Mouse (Mus musculus) liver (tissue): ENCODE data around the gene Gal.
A peak's percentile ranks its signal among the peaks of the same experiment; 100 is the strongest.

Source experiments
- DNase-seq: peaks from one replicate; pipeline ENCODE4 v3.0.0-alpha.2; 2020; ENCODE audit warnings: mixed read lengths

Gal gene

DNA sequence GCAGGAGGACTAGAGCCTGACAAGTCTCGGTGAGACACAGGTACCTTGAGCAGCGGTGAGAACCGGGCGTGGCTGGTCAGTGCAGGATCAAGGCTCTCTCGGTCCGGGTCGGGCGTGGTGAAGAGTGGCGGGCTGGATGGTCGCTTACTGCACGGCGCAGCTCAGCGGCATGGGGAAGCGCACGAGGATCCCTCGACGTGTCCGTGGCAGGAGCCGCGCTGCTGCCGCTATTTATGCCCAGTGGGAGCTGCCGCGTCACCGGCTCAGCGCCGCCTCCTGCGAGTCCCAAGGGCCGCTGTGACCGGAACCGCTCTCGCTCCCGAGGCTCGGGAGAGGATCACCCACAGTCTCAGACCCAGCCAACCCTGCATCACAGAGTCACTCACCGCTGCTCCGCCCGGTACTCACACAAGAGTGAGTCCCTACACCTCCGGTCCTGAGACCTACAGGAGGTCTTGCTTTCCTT, at the start of gene Gal:
Gal (minus strand) TSS at position 277 of the 466 bp plus-strand sequence.
- DNase-seq: no peak

DNA sequence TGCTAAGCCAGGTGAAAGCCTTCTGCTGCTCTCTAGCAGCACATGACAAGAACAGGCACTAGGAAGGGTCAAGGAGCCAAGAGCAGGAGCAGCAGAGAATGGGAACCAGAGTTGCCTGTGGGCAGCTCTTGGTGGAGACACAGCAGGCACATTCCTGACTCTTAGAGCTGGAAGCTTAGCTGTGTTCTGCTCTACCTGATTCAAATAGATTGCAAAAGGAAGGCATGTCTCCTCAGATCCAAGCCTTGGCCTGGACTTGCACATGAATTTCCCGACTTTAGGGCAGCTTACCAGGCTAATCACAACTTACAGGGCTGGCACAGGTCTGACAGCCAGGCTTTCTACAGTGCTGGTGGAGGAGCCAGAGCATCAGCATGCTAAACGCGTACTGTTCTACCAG, 45.6 kb upstream of the Gal start:
- no peak for DNase-seq

DNA sequence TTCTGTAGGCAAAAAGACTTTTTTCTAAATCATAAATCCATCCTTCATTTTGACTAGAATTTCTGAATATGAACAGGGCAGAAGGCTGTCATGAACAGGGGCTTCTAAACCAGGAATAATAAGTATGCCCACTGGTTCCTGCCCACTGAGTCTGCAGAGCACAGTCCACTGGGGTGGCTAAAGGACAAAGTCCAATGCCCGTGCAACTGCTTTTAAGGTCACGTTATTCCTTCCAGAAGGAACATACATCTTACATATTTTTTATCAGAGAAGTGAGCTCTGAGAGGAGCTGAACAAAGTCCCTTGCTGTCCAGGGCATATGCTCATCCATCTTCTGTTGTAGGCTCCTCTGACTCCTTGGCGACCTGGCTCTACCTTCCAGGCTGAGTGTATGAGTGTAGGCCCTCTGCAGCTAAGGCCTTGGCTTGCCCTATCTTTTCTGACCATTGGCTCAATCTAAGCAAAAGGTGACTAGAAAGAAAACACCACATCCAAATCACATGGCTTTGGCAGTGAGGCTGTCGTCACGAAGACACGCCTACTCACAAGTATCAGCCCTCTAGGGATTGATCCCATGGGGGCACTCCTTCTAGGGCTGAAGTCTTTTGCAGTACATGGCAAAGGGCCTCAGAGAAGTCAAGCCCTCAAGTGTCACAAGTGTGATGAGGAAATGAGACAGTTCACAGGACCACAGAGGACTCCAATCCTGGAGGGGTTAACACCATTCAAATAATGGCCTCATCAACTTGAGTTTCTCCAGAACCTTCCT, 44.2 kb upstream of the Gal start:
- DNase-seq: no peak

DNA sequence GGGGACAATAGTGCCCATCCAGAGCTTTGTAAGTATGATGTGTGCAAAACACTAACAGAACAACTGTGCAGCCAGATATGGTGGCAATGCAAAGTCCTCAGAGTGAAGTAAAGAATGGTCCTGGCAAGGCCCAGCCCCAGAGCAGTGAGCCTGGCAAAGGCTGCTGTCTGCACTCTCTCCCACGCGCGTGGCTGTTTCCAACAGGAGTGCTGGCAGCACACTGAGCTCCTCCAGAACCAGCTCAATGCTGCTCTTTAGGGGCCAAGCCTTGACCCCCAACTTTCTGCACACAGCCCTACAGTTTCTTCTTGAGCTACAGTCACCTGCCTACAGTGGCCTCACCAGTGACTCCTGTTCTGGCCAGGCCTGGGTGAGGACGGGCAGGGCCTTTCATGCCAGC, 43.4 kb upstream of the Gal start:
- no peak for DNase-seq

DNA sequence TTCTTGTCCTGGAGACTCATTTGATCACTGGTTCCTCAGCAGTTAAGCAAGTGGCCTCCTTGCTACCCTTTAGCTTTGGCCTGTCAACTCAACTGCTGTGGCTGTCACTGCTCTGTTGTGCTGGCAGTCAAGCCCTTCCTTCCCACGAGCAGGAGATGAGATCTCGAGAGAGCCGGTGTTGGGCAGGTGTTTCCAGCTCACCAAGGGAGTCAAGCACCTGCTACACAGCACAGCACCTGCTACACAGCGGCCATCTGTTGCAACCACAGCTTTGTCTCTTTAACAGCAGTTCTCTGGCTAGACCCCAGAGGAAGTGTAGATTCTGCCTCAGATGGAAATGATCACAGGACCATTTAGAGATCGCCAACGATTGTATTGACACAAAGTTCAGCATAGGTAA, 37.3 kb upstream of the Gal start:
- DNase-seq: no peak

DNA sequence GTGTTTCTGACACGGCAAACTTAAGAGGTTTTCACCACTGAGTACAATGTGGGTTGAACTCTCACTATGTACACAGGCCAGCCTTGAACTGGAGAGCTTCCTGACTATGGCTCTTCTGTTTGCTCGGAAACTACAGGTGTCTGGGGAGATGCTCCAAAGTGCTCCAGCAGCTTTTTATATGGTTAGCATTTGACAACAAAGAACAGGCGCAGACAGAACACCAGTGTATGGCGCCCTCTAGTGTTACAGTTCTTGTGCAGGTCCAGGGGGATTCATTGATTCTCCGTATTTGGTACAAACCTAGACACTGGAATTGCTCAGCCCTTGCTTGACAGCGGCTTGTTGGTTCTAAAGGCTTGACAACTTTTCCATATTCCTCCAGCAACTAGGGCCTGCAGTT, 36.8 kb upstream of the Gal start:
- DNase-seq: peak; percentile 49

DNA sequence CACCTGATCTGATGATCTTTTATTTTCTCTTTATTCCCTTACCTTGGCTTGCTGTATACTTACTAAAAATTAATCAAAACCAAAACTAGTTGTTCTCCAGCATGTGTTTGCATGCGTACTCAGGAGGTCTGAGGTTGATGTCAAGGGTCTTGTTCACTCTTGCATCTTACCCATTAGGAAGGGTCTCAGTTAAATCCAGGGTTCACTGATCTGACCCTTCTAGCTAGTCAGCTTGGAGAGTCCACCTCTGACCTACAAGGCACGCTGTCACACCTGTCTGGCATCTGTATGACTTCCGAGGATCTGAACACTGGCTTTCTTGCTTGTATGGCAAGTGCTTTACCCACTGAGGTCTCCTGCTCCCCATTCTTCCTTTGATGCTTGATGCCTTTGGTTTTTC, 36.4 kb upstream of the Gal start:
- DNase-seq: no peak

DNA sequence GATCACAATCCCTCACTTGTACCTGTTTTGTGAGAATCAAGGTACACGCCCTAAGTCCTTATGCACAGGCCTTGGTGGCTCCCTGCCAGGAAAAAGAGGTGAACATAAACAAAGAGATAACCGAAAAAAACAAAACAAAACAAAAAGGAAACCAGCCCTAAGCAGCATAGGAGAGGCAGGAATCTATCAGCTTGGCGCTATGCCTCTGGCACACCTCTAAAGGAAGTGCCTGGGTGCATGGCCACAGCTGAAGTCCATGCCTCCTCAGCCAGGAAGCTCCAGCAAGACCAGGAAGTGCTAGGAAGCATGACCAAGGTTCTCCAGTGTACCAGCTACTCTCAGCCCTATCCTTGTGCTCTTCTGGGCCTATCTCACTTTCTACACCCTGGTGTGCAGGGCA, 34.9 kb upstream of the Gal start:
- no peak for DNase-seq

DNA sequence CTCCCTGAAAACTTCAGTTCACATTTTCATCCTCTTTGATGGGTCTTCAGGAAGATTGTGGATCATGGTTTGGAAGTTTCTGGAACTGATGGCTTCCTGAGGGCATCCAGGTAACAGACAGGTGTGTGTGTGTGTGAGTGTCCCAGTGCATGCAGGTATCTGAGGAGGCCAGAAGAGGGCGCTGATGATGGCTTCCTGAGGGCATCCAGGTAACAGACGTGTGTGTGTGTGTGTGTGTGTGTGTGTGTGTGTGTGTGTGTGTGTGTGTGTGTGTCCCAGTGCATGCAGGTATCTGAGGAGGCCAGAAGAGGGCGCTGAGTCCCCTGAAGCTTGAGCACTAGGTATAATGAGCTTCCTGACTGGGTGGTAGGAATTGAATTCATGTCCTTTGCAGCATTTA, 33.0 kb upstream of the Gal start:
- DNase-seq: no peak

DNA sequence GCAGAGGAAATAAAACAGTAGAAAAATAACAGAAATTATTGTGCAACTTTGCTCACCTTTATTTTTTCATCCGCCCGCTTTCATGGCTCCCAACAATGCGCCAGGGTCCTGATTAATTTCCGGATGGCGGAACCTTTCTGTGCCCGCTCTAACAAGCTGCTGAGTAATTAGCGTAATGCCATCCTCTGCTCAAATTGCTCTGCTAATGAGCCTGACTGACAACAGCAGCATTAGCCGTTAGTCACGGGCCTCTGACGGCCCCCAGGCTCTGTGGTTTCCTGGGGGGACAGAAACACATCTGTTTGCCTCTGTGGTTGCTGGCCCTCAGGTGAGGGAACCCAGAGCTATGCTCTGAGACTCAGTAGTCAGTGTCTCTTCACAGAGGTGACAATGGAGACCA, 26.7 kb upstream of the Gal start:
- no peak for DNase-seq

DNA sequence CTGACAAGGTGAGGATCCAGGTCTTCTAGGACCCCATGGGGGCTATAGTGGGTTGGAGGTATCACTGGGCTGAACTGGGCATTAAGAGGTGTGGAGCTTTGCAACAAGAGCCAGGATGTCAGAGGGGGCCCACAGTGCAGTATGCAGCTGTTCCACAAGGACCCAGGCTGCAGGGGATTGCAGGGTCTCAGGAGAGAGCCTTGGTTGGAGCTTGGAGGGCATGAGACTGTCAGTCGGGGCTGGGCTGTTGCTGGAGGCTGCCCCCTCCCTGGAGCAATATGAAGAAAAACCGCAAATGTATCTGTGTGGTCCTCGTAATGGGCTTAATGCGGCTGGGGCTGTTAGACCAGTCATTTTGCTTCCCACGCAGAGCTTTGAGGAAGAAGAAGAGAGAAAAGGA, 26.3 kb upstream of the Gal start:
- DNase-seq: no peak

DNA sequence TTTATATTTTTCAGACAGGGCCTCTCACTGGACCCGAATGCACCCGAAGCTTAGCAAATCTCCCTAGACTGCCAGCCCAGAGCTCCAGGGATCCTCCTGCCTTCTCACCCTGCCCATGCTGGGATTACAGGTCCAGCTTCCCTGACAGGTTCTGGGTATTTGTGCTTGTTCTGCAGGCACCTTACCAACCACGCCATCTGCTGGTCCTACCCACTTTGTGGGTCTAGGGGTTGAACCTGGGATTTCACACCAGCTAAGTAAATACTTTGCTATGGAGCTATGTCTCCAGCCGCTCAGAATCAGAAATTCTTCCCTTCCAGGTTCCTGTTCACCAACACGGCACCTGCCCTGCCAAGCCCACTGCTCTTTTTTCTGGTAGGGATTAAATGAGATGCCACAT, 23.6 kb upstream of the Gal start:
- no peak for DNase-seq

DNA sequence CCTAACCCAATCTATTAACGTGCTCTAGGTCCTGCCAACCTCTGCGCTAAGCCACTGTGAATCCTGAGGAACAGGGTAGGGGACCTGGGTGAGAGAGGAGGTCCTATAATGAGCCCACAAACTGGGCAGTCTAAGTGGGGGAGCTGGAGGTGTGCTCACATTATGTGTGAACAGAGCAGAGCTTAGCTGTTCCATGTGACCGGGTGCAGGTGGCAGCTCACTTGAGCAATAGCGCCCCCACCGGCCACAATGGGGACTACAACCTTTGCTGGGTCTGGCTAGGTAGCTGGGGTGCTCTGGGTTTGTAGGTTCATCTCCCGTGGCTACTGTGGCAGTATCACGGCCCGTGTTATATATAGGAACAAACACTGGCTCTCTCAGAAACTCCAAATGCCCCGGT, 22.5 kb upstream of the Gal start:
- peak; percentile 54 for DNase-seq

DNA sequence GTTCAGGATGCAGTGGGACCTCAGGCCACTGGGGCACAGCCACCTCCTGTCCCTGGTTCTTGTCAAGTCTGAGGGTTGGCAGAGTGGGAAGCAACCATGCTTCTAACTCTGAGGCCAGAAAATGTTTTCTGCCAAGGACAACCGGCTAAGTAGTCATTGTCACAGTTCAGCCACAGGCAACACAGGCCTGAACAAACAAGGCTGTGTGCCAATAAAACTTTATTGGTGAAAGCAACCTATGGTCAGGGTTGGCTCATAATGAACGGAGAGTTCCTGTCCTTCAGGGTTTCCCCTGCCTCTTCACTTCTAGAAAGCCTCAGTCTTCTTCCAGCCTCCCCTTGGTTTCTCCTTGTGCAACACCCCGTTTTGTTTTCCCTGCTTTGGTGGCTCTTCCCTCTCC, 21.5 kb upstream of the Gal start:
- DNase-seq: no peak

DNA sequence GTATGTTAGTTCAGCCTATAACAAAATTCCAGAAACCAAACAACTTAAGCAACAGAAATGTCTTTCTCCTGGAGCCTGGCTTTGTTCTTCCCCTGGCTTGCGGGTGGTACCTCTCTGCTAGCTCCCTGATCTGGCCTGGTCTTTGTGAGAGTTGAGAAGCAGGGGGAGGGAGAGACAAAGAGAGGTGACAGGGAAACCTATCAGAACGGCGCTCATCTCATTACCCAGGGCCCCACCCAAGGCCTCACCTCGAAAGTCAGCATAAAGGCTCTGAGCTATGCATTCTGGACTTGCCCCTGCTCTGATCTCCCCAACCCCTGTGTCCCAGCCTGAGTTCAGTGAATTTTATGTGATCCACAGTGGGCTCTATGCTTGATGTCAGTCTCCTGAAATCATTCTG, 20.3 kb upstream of the Gal start:
- no peak for DNase-seq

DNA sequence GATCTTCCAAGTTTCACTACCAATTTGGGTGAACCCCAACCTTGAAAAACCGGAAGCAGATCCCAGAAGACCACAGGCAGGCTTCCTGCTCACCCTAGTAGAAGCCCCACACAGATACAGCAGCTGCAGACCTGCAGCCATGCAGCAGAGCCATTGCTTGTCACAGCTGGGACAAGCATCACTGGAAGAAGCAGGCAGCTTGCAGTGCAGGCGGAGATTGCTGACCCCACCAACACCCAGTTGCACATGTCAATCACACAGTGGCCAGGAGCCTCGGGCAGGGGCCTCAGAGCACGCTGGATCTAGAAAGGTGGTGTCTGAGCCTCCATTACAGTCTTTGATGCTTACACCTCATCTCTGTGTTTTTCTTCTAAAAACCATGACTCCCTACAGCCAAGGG, 19.8 kb upstream of the Gal start:
- DNase-seq: no peak

DNA sequence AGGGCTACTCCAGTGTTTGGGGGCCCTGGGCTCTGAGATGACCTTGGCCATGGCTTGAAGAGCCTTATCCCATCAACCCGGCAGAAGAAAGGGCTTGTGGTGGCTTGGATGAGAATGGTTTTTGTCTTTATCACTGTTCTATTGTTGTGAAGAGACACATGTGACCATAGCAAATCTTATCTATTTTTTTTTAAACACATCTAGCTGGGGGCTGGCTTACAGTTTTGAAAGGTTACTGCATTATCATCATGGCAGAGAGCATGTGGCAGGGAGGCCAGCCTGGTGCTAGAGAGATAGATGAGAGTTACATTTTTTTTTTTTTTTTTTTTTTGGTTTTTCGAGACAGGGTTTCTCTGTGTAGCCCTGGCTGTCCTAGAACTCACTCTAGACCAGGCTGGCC, 17.6 kb upstream of the Gal start:
- DNase-seq: no peak

DNA sequence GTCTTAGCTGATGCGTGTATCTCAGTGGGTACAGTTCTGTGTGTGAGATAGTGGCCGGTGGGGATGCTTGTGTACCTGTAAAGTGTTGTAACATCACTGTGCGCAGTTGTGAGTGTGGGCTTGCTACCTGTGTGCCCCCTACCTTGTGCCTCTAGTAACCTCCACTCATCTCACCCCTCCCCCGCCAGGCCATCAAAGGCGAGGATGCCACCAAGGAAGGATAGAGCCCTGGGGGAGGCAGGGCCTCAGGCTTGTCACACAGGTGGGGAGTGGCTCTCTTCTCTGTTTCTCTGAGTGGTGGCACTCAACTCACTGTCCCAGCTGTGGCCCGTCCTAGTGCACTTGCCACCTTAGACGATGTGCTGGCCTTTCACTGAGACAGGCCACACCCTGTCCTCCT, 16.7 kb upstream of the Gal start:
- no peak for DNase-seq

DNA sequence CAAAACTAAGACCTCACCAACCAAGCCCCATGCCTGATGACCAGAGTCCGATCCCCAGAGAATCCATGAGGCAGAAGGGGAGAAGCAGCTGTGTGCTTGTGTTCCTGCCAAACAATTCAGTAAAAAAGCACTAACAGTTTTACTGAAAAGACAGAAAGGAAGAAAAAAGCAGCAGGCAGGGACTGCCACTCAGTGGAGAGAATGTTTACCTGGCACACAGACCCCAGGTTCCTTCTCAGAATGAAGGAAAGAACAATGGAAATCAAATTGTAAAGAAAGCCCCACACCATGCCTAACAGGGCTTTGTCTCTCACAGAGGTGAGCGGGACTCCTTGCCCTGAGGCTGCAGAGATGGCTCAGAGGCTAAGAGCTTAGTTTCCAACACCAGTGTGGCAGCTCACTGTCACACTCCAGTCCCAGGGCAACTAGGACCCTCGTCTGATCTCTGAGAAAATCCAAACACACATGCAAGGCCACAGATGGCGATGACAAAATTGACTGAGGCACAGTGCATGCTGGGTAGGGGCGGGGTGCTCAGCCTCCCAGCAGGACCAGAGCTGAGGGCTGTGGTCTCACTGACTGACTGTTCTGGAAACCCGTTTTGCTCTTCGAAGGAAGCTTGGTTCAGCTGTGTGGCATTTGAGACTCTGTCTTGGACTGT, 14.9 kb upstream of the Gal start:
- DNase-seq: no peak

DNA sequence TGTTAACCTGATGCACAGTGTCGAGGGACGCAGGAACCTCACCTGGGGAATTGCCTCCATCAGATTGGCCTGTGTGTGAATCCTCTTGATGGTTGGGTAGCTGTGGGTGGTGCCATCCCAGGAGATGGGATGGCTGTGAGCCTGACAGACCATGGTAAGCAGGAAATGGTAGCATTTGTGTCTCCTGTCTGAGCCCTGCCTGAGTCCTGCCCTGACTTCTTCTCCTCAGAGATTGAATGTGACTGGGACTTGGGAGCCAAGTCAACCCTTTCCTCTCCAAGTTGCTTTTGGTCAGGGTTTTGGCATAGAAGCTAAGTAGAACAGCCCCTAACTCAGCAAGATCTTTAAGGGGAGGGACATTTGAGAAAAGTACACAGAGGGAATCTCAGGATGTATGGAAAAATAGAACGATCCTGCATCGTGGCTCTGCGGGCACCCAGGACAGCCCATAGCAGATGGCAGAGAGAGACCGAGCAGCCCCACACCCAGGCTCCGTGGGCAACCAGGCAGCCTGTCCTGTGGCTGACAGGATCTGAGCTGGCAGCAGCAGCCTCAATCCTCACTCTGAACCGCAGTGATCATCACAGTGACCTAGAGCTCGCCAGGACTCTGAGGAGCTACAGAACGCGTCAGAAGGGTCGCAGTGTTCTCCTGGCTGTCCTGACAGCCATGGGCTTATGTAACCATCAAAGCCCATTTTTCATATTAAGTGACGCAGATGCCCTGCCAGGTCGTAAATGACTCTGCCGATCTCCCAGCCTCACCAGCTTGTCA, 13.9 kb upstream of the Gal start:
- DNase-seq: no peak

DNA sequence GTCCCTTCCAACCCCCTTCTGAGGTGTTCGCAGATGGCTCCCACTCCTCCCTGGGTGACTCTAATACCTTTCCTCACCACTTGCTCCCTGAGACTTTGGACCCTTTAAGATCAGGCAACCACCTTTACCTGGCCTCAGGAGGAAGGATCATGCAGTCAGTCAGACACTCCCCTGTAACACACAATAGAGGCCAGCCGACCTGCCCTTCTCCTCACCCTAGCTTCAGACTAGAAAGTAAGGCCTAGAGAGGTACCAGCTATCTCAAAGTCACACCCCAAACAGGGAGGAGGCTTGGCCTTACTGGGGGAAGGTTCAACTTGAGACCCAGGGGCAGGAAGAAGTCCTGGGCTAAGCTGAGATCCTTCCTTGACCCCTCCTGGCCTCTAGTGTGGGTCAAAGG, 9.9 kb upstream of the Gal start:
- DNase-seq: no peak

DNA sequence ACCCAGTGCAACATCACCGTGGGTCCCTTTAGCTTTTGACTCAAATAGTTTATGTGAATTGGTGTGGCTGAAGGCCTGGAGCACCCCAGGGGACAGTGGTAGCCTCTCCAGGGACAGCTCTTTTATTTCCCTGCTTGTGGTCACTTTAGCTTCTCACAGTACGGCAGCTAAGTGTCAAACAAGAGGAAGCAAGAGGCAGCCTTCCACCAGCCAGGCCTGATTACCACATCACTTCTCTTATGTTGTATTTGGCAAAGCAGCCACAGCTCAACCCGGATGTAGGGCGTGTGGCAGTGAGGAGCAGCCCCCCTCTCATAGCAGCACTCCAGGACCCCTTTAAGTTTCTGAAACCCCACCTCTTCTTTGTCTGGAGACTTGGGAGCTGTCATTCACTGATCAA, 8.6 kb upstream of the Gal start:
- DNase-seq: no peak

DNA sequence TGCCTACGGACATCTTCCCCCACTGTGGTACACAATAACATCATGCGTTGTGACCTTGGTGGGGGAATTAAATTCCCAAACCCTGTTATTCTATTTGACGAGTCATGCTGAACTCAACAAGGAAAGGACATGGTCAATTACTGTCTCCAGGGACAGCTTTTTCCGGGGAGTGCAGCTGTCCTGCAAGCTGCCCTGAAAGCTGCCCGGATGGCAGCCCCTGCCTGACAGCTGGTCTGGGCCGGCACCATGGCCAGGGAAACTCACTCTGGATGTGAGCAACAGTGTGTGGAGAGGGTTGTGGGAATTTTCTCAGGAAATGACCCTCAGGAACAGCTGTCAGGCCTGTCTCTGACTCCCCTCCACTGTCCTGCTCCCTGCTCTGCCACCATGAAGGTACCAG, 8.1 kb upstream of the Gal start:
- no peak for DNase-seq

DNA sequence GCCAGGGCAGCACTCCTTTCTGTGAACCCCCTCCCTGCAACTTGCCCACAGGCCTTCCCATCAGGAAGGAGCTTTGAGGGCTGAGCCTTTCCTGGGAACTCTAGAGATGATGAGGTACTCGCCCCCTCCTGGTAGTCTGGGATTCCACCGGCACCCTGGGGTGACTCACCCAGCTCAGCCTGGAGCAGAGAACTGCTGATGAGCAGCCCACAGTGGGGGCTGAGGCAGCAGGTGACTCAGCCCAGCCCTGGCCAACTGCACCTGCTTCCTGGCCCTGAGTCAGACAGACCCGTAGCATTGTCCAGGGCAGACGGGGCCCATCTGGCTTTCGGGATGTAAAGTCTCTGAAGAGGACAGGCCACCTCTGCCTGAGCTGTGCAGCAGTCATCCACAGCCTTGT, 4.9 kb upstream of the Gal start:
- DNase-seq: no peak
